Mouse (Mus musculus): ENCODE measurements around the gene Sdhd. TPM values are rescaled to one million over a fixed set of nuclear protein-coding genes. Genes with fewer than 3 reads are reported as not detected.

The Sdhd gene
- polyA plus RNA-seq, 1 experiment from 2014 or later = 414 TPM

- Histone ChIP-seq H3K4me1 (replicated peaks; ENCODE audit: control insufficient read depth, insufficient read depth, low read length) (no peaks in the 10 kb centered on the region), H3K36me3 (ENCODE audit: control insufficient read depth, insufficient read depth, low read length) (no peaks in the 10 kb centered on the region), H3K27ac (ENCODE audit: low read depth) (no peak overlapping the region), H3K27me3 (replicated peaks; ENCODE audit: control insufficient read depth, insufficient read depth, low read length) (no peaks in the 10 kb centered on the region), H3K9me3 (ENCODE audit: control insufficient read depth, low read length) (no peaks in the 10 kb centered on the region), H3K9ac (ENCODE audit: low read length) (no peak overlapping the region), H3K4me2 (ENCODE audit: low read length) (no peak overlapping the region), H3K4me3 (ENCODE audit: low read depth, low read length) (no peak overlapping the region)
- DNase-seq (ENCODE audit: low spot score) = no peak
- 63% methylated on average over 2 of the region's 2 CpGs for WGBS
- no peak for ATAC-seq (replicated peaks; ENCODE audit: low FRiP score, low TSS enrichment, low read depth)
Measured at GRCm38 (mm10) chr9:50553547-50553946, 50.1 kb downstream of the Sdhd start.

DNA sequence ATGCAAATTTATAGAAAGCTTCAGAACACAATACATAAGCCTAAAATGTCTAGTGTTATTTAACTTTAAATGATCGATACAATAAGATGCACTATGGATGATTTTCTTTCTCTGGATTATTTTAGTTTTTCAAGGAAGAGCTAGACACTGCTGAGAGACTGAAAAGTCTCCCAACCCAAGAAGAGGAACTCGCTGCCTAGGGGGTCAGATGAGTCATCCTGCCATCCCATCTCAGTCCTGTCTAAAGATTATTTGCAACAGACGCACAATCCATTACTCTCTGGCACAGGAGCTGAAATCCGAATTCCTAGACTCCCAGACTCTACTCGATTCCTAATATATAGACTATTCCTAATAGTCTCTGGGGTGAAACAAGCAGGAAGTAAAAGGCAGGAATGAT is 51.4 kb downstream of the Sdhd start:
- no peaks in the 10 kb centered on the region for H3K36me3 ChIP-seq (ENCODE audit: control insufficient read depth, insufficient read depth, low read length)
- no peak overlapping the region for H3K27ac ChIP-seq (ENCODE audit: low read depth)
- H3K4me2 ChIP-seq (ENCODE audit: low read length) = no peak overlapping the region
- ATAC-seq (replicated peaks; ENCODE audit: low FRiP score, low TSS enrichment, low read depth) = no peak
- no peak overlapping the region for H3K4me3 ChIP-seq (ENCODE audit: low read depth, low read length)
- DNase-seq (ENCODE audit: low spot score) = no peak
- WGBS = 67% methylated on average over 5 of the region's 5 CpGs
- H3K27me3 ChIP-seq (replicated peaks; ENCODE audit: control insufficient read depth, insufficient read depth, low read length) = no peaks in the 10 kb centered on the region
- no peaks in the 10 kb centered on the region for H3K9me3 ChIP-seq (ENCODE audit: control insufficient read depth, low read length)
- H3K9ac ChIP-seq (ENCODE audit: low read length) = no peak overlapping the region
- H3K4me1 ChIP-seq (replicated peaks; ENCODE audit: control insufficient read depth, insufficient read depth, low read length) = no peaks in the 10 kb centered on the region

GRCm38 (mm10) chr9:50548936-50549335 is 54.7 kb downstream of the Sdhd start:
- no peak overlapping the region for H3K4me2 ChIP-seq (ENCODE audit: low read length)
- WGBS = 82% methylated on average over 4 of the region's 4 CpGs
- no peak for DNase-seq (ENCODE audit: low spot score)
- H3K27me3 ChIP-seq (replicated peaks; ENCODE audit: control insufficient read depth, insufficient read depth, low read length) = no peaks in the 10 kb centered on the region
- no peaks in the 10 kb centered on the region for H3K36me3 ChIP-seq (ENCODE audit: control insufficient read depth, insufficient read depth, low read length)
- H3K9ac ChIP-seq (ENCODE audit: low read length) = no peak overlapping the region
- ATAC-seq (replicated peaks; ENCODE audit: low FRiP score, low TSS enrichment, low read depth) = no peak
- no peaks in the 10 kb centered on the region for H3K4me1 ChIP-seq (replicated peaks; ENCODE audit: control insufficient read depth, insufficient read depth, low read length)
- no peaks in the 10 kb centered on the region for H3K9me3 ChIP-seq (ENCODE audit: control insufficient read depth, low read length)
- no peak overlapping the region for H3K27ac ChIP-seq (ENCODE audit: low read depth)
- H3K4me3 ChIP-seq (ENCODE audit: low read depth, low read length) = no peak overlapping the region

DNA sequence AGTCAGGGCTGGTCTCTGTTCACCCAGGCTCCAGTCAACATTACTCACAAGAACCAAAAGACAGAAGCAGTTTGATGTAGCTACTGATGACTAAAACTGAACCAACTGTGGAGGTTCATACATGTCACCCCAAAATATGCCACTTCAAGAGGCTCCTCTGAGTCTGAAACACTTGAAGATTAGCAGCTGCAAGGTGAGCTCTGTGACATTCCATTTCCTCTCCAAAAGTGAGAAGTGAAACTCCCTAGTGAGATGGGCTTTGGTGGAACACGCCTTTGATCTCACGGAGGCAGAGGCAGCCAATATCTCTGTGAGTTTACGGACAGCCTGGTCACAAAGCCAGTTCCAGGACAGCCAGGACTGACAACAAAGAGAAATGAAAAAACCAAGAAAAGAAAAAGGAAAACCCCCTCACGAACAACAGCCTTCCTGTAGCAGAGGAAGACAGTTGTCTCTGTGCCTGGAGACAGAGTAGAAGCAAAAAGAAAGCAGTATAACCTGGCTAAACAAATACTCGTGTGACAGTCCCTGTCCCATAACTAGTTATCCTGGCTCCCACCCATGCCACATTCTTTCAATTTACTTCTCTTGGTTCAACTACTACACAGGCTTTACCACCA is 55.6 kb downstream of the Sdhd start:
- DNase-seq (ENCODE audit: low spot score) (no peak), ATAC-seq (replicated peaks; ENCODE audit: low FRiP score, low TSS enrichment, low read depth) (no peak)
- H3K27me3 ChIP-seq (replicated peaks; ENCODE audit: control insufficient read depth, insufficient read depth, low read length) = no peaks in the 10 kb centered on the region
- H3K4me2 ChIP-seq (ENCODE audit: low read length) = no peak overlapping the region
- no peaks in the 10 kb centered on the region for H3K36me3 ChIP-seq (ENCODE audit: control insufficient read depth, insufficient read depth, low read length)
- H3K4me1 ChIP-seq (replicated peaks; ENCODE audit: control insufficient read depth, insufficient read depth, low read length) = no peaks in the 10 kb centered on the region
- 43% methylated on average over 5 of the region's 5 CpGs for WGBS
- H3K4me3 ChIP-seq (ENCODE audit: low read depth, low read length) = no peak overlapping the region
- H3K27ac ChIP-seq (ENCODE audit: low read depth) = no peak overlapping the region
- no peak overlapping the region for H3K9ac ChIP-seq (ENCODE audit: low read length)
- no peaks in the 10 kb centered on the region for H3K9me3 ChIP-seq (ENCODE audit: control insufficient read depth, low read length)

Other genes with a start within 250 kb of the Sdhd start
- 1.7 and 1.9 TPM in 2 replicates for gene Plet1, start 109.3 kb downstream of the Sdhd start, polyA plus RNA-seq (2014; fragmentation: Nextera tagmentation; extraction: Ambion mirVana)
- gene Pts, start 75.1 kb downstream of the Sdhd start, polyA plus RNA-seq (2014; fragmentation: Nextera tagmentation; extraction: Ambion mirVana) = 82.3 and 85.6 TPM in 2 replicates
- 13.4 and 13.5 TPM in 2 replicates for gene Il18, start 49.0 kb downstream of the Sdhd start, polyA plus RNA-seq (2014; fragmentation: Nextera tagmentation; extraction: Ambion mirVana)
- gene Bco2, start 48.6 kb downstream of the Sdhd start, polyA plus RNA-seq (2014; fragmentation: Nextera tagmentation; extraction: Ambion mirVana) = 0.32 and 0.41 TPM in 2 replicates
- gene Tex12, start 42.5 kb downstream of the Sdhd start, polyA plus RNA-seq (2014; fragmentation: Nextera tagmentation; extraction: Ambion mirVana) = not detected in 2 replicates
- gene Timm8b, start 98 bp upstream of the Sdhd start, polyA plus RNA-seq (2014; fragmentation: Nextera tagmentation; extraction: Ambion mirVana) = 297 and 341 TPM in 2 replicates
- 2.3 and 3.8 TPM in 2 replicates for gene Pih1d2, start 13.5 kb upstream of the Sdhd start, polyA plus RNA-seq (2014; fragmentation: Nextera tagmentation; extraction: Ambion mirVana)
- 20.7 and 24.7 TPM in 2 replicates for gene Nkapd1, start 13.7 kb upstream of the Sdhd start, polyA plus RNA-seq (2014; fragmentation: Nextera tagmentation; extraction: Ambion mirVana)
- 52.9 and 60.9 TPM in 2 replicates for gene Dlat, start 56.0 kb upstream of the Sdhd start, polyA plus RNA-seq (2014; fragmentation: Nextera tagmentation; extraction: Ambion mirVana)
- gene Dixdc1, start 135.7 kb upstream of the Sdhd start, polyA plus RNA-seq (2014; fragmentation: Nextera tagmentation; extraction: Ambion mirVana) = 7.7 and 8.6 TPM in 2 replicates
- gene 2310030G06Rik, start 142.7 kb upstream of the Sdhd start, polyA plus RNA-seq (2014; fragmentation: Nextera tagmentation; extraction: Ambion mirVana) = 10.3 and 12.7 TPM in 2 replicates
- gene Cryab, start 147.5 kb upstream of the Sdhd start, polyA plus RNA-seq (2014; fragmentation: Nextera tagmentation; extraction: Ambion mirVana) = 41.5 and 44.4 TPM in 2 replicates
- 2.1 and 4.0 TPM in 2 replicates for gene Hspb2, start 148.5 kb upstream of the Sdhd start, polyA plus RNA-seq (2014; fragmentation: Nextera tagmentation; extraction: Ambion mirVana)
- 13.5 and 15.4 TPM in 2 replicates for gene Fdxacb1, start 164.4 kb upstream of the Sdhd start, polyA plus RNA-seq (2014; fragmentation: Nextera tagmentation; extraction: Ambion mirVana)
- 44.6 and 48.7 TPM in 2 replicates for gene Alg9, start 171.2 kb upstream of the Sdhd start, polyA plus RNA-seq (2014; fragmentation: Nextera tagmentation; extraction: Ambion mirVana)
- 31.8 and 32.0 TPM in 2 replicates for gene 1110032A03Rik, start 171.7 kb upstream of the Sdhd start, polyA plus RNA-seq (2014; fragmentation: Nextera tagmentation; extraction: Ambion mirVana)
- gene Ppp2r1b, start 241.5 kb upstream of the Sdhd start, polyA plus RNA-seq (2014; fragmentation: Nextera tagmentation; extraction: Ambion mirVana) = 73.9 and 80.8 TPM in 2 replicates